Mouse (Mus musculus): Measurements from ENCODE around the gene Kcnj15.

Kcnj15 gene

DNA sequence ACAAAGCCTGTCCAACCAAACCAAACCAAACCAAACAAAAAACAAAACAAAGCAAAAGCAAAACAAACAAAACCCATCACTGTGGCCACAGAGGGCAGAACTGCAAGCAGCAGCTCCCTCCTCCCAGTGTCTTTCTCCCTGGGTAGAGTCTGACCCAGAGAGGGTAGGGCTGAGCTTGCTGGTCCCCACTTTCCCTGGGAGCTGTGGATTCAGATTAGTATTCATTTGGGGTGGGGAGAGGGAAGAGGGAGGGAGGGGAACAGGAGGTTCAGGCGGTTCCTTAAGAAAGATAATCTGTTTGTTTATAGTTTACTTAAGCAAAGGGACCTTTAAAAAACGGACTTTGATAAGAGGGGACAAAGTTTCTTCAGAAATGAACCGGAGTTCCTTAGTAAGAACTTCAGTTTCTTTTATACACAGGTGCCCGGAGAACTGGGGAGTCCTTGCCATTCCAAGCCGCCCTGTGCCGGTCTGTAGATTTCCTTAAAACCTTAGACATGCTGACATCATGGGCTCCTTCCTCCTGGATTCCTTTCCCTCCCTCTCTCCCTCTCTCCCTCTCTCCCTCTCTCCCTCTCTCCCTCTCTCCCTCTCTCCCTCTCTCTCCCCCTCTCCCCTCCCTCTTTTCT is at the start of gene Kcnj15:
Gene Kcnj15 (plus strand): TSS at position 293 of the 629 bp plus-strand sequence.
- DNase-seq (ENCODE audit: extremely low read depth, low read depth) = no peak

- DNase-seq (ENCODE audit: extremely low read depth, low read depth) = no peak
These were observed 49.1 kb upstream of the Kcnj15 start for GRCm38 (mm10) chr16:95208243-95208642.

- no peak for DNase-seq (ENCODE audit: extremely low read depth, low read depth)
These were observed 48.3 kb upstream of the Kcnj15 start for GRCm38 (mm10) chr16:95209011-95209466.

DNA sequence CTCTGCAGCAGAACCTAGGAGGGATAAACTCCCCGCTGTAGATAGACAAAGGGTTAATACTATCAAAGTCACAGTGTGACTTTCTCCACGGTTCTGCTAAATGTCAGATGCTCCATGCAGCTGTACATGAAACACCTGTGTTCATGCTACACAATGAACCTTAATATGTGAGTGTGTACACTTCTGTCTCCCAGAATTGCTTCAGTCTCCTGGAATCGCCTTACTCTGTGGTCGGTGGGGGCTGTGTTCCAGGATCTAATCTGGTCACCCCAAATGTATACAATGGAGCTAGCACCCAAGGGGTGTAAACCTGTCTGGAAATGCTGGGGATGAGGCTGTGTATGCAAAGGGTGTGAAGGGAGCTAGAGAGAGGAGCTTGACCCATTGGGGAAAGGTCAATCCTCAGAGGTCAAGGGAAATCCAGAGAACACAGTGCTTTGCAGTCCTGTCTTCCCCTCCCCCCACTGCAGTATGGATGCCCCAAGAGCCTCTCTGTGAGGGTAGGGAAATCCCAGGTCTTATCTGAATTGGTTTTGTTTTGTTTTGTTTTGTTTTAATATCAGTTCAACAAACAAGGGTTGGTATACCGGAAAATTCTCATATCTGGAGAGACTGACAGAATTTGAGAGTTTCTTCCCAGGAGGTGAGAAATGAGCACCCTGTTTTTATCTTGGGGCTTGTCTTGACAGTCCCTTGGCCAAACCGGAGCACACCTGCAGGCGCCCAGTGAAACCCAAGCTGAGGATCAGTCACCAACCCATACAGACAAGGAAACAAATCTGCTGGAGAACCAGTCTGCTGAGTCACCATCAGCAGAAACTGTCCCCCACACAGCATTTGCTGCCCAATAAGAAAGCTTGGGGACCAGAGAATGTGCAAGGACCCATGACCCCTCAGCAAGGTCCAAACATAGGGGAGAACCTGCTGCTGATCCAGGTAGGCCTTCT is 42.8 kb upstream of the Kcnj15 start:
- DNase-seq (ENCODE audit: extremely low read depth, low read depth) = no peak

DNA sequence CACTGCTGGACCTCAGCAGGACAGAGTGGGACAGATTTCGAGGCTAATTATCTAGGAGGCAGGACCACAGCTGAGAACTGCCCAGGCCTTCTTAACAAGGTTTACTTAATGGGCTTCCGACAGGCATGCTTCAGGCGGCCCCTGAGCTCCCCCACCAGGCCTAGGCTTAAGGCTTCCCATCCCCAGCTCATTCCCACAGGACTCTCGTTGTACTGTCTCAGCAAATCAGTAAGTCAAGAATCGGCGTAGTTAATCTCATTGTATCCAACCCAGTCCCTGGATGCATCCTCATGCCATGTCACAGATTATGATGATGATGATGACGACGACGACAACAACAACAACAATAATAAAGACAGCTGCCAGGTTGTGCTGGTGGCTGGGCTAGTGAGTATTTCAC is 41.6 kb upstream of the Kcnj15 start:
- no peak for DNase-seq (ENCODE audit: extremely low read depth, low read depth)

GRCm38 (mm10) chr16:95216346-95216745 is 41.0 kb upstream of the Kcnj15 start:
- no peak for DNase-seq (ENCODE audit: extremely low read depth, low read depth)

GRCm38 (mm10) chr16:95216824-95217223 is 40.5 kb upstream of the Kcnj15 start:
- DNase-seq (ENCODE audit: extremely low read depth, low read depth) = no peak

- no peak for DNase-seq (ENCODE audit: extremely low read depth, low read depth)
These were observed 38.6 kb upstream of the Kcnj15 start for GRCm38 (mm10) chr16:95218783-95219182.

GRCm38 (mm10) chr16:95219459-95219858 is 37.9 kb upstream of the Kcnj15 start:
- no peak for DNase-seq (ENCODE audit: extremely low read depth, low read depth)

DNA sequence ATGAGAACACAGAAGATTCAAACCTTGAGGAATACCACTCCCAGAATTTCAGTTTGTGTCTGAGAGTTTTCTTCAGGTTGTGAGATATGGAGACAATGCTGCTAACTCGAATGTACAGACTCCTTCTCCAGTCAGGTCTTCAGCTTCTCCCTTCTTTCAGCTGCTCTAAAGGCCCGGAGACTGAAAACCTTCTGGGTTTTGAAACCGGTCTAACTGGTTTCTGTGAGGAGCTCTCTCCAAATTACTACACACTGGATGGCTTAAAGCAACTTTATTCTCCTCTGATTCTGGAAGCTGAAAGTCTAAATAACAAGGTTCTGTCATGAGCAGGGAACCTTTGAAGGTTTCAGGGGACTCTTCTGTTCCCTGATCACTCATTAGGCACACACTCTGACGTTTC is 36.3 kb upstream of the Kcnj15 start:
- no peak for DNase-seq (ENCODE audit: extremely low read depth, low read depth)

GRCm38 (mm10) chr16:95222026-95222718 is 35.2 kb upstream of the Kcnj15 start:
- DNase-seq (ENCODE audit: extremely low read depth, low read depth) = no peak

DNA sequence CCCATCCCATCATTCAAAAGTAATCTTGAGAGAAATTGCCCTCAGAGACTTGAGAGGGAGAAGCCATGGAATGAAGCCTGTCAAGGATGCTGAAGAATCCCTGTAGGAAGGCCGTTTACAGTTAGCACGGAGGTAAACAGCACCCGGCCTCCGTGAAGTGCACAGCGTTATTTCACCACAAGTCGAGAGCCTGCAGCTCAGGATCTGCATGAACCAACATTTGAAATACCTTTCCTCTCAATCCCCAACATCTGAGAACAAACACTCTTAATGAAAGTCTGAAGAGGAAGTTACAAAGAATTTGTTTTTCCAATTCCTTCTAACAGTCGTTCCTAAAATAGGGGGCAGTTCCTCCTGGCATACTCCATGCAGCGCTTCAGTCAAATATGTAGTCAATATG is 33.9 kb upstream of the Kcnj15 start:
- DNase-seq (ENCODE audit: extremely low read depth, low read depth) = no peak

GRCm38 (mm10) chr16:95225285-95225684 is 32.1 kb upstream of the Kcnj15 start:
- DNase-seq (ENCODE audit: extremely low read depth, low read depth) = no peak

DNA sequence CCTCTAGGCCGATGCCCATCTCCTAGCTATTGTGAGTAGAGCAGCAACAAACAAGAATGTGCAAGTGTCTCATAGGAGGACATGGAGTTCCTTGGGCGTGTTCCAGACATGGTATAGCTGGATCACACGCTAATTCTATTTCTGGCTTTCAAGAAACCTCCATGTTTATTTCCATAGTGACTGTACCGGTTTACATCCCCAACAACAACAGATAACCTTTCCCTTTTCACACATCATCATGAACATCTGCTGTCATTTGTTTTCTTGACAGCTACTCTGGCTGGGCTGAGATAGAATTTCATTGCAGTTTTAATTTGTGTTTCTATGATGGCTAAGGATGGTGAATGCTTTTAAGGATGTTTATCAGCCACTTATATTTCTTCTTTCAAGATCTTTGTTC is 25.6 kb upstream of the Kcnj15 start:
- no peak for DNase-seq (ENCODE audit: extremely low read depth, low read depth)

DNA sequence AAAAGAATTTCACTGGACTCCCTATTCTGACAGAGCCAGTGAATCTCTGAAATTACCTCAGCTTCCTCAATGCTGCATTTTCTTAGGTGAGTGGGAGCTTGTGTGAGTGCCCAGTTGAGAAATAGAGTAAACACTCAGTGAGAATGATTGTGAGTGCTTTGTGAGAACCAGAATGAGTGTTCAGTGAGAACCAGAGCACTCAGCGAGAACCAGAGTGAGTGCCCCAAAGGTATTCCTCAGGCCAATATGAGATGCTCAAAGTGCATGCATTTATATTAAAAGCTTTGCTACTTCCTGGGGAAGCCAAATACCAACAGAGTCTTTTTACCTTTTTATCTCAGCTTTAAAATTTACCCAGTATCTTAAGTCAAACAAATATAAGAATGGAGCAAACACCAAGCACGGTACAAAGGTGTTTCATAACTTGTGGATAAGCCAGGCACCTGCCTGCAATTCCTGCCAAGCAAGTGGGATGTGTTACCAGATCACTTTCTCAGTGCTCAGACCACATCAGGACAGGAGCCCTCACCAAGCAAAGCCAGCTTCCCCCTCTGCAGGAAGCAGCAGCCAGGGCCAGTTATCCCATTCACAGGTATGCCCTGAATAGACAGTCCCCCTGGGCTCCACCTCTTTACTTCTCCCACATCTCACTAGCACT is 22.3 kb upstream of the Kcnj15 start:
- no peak for DNase-seq (ENCODE audit: extremely low read depth, low read depth)

DNA sequence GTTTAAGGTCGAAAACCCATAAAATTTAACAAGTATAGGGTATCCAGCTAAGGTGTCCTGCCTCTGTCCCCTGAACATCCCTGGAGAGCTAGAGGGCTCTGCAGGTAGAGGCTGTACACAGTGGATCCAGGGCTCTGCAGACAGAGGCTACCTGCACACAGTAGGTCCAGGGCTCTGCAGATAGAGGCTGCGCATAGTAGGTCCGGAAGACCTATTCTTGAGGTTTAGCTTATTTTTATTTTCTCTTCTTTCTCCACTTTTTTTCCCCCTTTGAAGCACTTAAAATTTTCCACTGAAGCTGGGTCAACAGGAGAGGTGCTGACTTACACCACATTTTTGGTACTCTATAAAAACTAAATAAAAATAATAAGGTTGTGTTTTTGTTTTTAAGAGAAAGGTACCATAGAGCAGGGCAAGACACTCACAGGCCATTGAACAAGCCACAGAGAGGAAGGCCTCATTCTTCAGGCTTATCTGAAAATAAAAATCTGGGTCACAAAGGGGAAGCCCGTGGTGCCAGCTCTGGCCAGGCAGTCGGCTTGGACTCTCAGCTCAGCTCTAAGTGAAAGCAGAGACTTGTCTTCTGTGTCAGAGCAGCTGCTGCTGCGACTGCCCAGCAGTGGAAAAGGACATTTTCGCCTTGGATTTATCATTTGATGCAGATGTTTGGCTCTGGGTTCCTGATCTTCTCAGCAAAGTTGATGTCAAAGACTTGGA is 18.0 kb upstream of the Kcnj15 start:
- DNase-seq (ENCODE audit: extremely low read depth, low read depth) = no peak

DNA sequence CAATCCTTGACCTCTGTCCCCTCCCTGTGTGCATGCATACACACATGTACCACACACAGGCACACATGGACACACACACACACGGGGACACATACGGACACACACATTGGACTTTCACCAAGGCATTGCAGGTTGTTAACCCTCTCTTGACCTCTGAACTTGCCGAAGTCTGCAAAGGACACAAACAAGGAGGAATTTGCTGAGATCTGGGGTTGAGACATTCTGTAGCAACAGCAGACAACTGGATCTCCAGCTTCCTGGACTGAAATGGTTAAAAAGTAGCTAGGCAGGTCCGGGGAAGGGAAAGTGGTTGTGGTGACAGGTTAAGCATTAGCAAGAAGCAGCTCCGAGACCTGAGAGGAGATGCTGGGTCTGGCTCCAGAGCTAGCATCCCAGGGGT is 16.7 kb upstream of the Kcnj15 start:
- no peak for DNase-seq (ENCODE audit: extremely low read depth, low read depth)

DNA sequence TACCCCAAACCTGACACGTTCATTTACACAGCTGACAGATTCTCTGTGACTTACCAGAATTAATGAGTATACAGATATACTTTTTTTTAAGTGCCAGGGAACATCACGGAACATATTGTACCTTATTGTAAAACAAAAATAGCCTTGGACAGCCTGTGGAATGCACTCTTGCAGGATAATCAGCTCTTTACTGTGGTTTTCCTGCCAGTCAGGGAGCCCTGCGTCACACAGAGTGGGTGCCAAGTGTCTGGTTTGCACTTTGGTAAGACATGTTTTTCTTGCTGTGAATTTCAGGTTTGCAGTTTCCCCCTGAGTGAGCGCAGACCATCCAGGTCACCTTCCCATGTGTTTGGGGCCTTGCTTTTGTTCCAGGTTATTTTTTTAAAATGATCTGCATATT is 15.8 kb upstream of the Kcnj15 start:
- DNase-seq (ENCODE audit: extremely low read depth, low read depth) = no peak

- no peak for DNase-seq (ENCODE audit: extremely low read depth, low read depth)
These were observed 15.2 kb upstream of the Kcnj15 start for GRCm38 (mm10) chr16:95242114-95242513.

DNA sequence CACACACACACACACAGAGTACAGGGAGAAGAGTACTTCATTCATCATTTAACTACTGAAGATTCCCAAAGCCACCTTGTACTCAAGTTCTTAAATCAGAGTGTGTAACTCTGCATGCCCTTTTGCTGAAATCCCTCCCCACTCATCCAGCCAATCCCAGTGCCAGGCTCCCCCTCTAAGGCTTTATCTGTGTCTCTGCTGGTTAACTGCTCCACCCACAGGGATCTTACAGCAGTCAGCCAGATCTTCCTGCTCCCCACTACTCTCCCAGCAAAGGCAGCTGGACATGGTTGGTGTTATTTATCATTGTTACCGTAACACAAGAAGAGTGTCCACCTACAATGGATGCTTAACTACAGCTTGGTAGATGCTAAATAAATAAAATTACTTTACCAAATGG is 14.0 kb upstream of the Kcnj15 start:
- no peak for DNase-seq (ENCODE audit: extremely low read depth, low read depth)
